Mouse (Mus musculus): Measurements from ENCODE around the gene G0s2.

DNA sequence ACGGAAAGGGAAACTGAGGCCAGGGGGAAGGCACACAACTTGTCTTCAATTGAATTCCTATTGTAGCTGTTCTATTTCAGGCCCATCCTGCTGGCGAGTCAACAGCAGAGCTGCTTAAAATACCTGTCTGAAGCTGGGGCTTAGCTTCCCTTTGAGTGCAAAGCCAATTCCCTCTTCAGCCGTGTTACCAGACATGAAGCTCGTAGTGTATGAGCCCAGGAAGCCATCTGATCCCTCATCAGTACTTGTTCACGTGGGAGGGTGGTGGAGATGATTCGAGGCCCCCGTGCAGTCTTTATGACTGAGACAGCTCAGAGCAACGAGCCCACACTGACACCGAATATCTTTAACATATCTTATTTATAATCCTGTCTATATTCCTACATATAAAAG is 43.3 kb upstream of the G0s2 start:
- no peak for TF ChIP-seq CTCF (conservative IDR thresholded peaks at IDR 0.05; ENCODE audit: insufficient read depth, insufficient read length, low read depth, low read length)
- no peak for TF ChIP-seq POLR2A (IDR thresholded peaks at IDR 0.05; ENCODE audit: low read depth, low read length)

Data from kidney, adult 2 months (tissue).